Mouse (Mus musculus): ENCODE results near the gene Mif4gd. TPM values are rescaled to one million over a fixed set of nuclear protein-coding genes. Genes with fewer than 3 reads are reported as not detected.

The Mif4gd gene
- total and polyA plus RNA-seq, 3 experiments, result 42.0 to 62.9 TPM; not detected in 1

DNA sequence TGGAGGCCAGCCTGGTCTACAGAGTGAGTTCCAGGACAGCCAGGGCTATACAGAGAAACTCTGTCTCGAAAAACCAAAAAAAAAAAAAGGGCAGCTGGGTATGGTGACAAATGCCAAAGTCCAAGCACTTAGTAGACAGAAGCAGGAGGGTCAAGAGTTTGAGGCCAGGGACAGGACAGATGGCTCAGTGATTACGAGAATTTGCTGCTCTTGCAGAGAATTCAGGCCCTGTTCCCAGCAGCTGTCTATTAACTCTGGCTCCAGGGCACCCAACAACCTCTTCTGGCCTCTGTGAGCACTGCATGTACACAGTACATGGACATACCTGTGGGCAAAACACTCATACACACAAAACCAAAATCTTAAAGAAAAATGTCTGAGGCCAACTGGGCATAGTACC is 5.2 kb upstream of the Mif4gd start:
- Histone ChIP-seq H3K9me3 (replicated peaks; ENCODE audit: insufficient read depth, low read length) (no peaks in the 10 kb centered on the region), H3K9ac (ENCODE audit: control insufficient read depth, low read depth, low read length, poor library complexity, severe bottlenecking) (no peak overlapping the region), H3K4me1 (ENCODE audit: control insufficient read depth in 1 of 2, insufficient read depth in 2 of 2, low read length in 2 of 2) (peaks cover 0 to 6% of the 10 kb centered on the region in 2 experiments; a peak in 2 of 4 replicates), H3K36me3 (ENCODE audit: control insufficient read depth in 1 of 2, insufficient read depth in 2 of 2, low read length in 2 of 2) (peaks cover 0 to 5% of the 10 kb centered on the region in 2 experiments), H3K27me3 (ENCODE audit: control insufficient read depth in 1 of 2, insufficient read depth in 2 of 2, low read length in 2 of 2) (no peaks in the 10 kb centered on the region), H3K79me2 (ENCODE audit: control insufficient read depth, insufficient read depth, low read length, poor library complexity) (no peaks in the 10 kb centered on the region; the same call in 1 of the 2 replicates), H3K4me3 (ENCODE audit: control insufficient read depth in 1 of 2, insufficient read depth in 1 of 2, low read depth in 2 of 2, low read length in 2 of 2) (no peak overlapping the region), H3K27ac (ENCODE audit: control insufficient read depth, low read depth, low read length) (no peak overlapping the region)
- no peak for DNase-seq (ENCODE audit: low read depth, low spot score)
- no peak for TF ChIP-seq TAL1 (IDR thresholded peaks at IDR 0.05; ENCODE audit: low read length)
- no peak for TF ChIP-seq POLR2AphosphoS5 (IDR thresholded peaks at IDR 0.05; ENCODE audit: borderline replicate concordance, low read depth, low read length)
- no peak for TF ChIP-seq RCOR1 (IDR thresholded peaks at IDR 0.05; ENCODE audit: low read depth, low read length)
- TF ChIP-seq UBTF (IDR thresholded peaks at IDR 0.05; ENCODE audit: borderline replicate concordance, insufficient read depth, low read depth, low read length), result no peak
- TF ChIP-seq MYB (IDR thresholded peaks at IDR 0.05; ENCODE audit: low read depth, low read length), result no peak
- TF ChIP-seq USF1 (IDR thresholded peaks at IDR 0.05; ENCODE audit: low read depth, low read length), result no peak

- Histone ChIP-seq H3K36me3 (ENCODE audit: control insufficient read depth in 1 of 2, insufficient read depth in 2 of 2, low read length in 2 of 2) (peaks cover 0 to 5% of the 10 kb centered on the region in 2 experiments; a peak in 3 of 4 replicates), H3K9me3 (replicated peaks; ENCODE audit: insufficient read depth, low read length) (no peaks in the 10 kb centered on the region), H3K79me2 (ENCODE audit: control insufficient read depth, insufficient read depth, low read length, poor library complexity) (peaks cover 5% of the 10 kb centered on the region; the same call in 1 of the 2 replicates), H3K4me1 (ENCODE audit: control insufficient read depth in 1 of 2, insufficient read depth in 2 of 2, low read length in 2 of 2) (peaks cover 0 to 6% of the 10 kb centered on the region in 2 experiments; a peak in 2 of 4 replicates), H3K27ac (ENCODE audit: control insufficient read depth, low read depth, low read length) (no peak overlapping the region), H3K27me3 (ENCODE audit: control insufficient read depth in 1 of 2, insufficient read depth in 2 of 2, low read length in 2 of 2) (no peaks in the 10 kb centered on the region), H3K9ac (ENCODE audit: control insufficient read depth, low read depth, low read length, poor library complexity, severe bottlenecking) (no peak overlapping the region), H3K4me3 (ENCODE audit: control insufficient read depth in 1 of 2, insufficient read depth in 1 of 2, low read depth in 2 of 2, low read length in 2 of 2) (no peak overlapping the region)
- TF ChIP-seq EP300 (IDR thresholded peaks at IDR 0.05; ENCODE audit: low read depth in 1 of 2, low read length in 2 of 2) (no peak), MAZ (IDR thresholded peaks at IDR 0.05; ENCODE audit: low read depth, low read length) (no peak), CTCF (IDR thresholded peaks at IDR 0.05 in 2 of 3, conservative IDR thresholded peaks at IDR 0.05 in 1 of 3; ENCODE audit: control insufficient read depth in 1 of 3, insufficient read depth in 1 of 3, low read depth in 2 of 3, low read length in 3 of 3, poor library complexity in 1 of 3, severe bottlenecking in 1 of 3) (no peak), ETS1 (IDR thresholded peaks at IDR 0.05; ENCODE audit: low read depth, low read length) (no peak)
- DNase-seq (ENCODE audit: low read depth, low spot score), result no peak
These were observed 4.1 kb upstream of the Mif4gd start for GRCm38 (mm10) chr11:115616893-115617292.

DNA sequence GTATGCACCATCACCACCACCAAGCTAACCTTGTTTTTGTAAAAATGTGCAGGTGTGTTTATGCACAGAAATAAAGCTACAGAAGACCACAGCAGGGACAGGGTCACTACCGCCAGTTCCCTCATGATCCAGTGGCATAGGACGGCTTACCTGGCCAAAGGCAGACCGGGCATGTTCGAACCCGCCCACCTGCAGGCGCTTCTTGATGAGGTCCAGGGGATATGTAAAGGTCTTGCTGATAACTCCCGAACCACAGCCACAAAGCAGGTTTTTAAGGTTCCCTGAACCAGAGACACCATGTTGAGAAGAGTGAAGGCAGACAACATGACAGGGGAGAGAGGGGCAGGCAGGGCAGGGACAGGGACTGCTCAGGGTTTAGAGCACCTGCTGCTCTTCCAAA is 3.6 kb upstream of the Mif4gd start:
- Histone ChIP-seq H3K36me3 (ENCODE audit: control insufficient read depth in 1 of 2, insufficient read depth in 2 of 2, low read length in 2 of 2) (peaks cover 0 to 7% of the 10 kb centered on the region in 2 experiments; a peak in 3 of 4 replicates), H3K27ac (ENCODE audit: control insufficient read depth, low read depth, low read length) (no peak overlapping the region)

More for the DNA sequence above, 3.6 kb upstream of the Mif4gd start:
- Histone ChIP-seq H3K79me2 (ENCODE audit: control insufficient read depth, insufficient read depth, low read length, poor library complexity) (peaks cover 5% of the 10 kb centered on the region; the same call in 1 of the 2 replicates), H3K4me3 (ENCODE audit: control insufficient read depth in 1 of 2, insufficient read depth in 1 of 2, low read depth in 2 of 2, low read length in 2 of 2) (no peak overlapping the region), H3K9ac (ENCODE audit: control insufficient read depth, low read depth, low read length, poor library complexity, severe bottlenecking) (no peak overlapping the region), H3K4me1 (ENCODE audit: control insufficient read depth in 1 of 2, insufficient read depth in 2 of 2, low read length in 2 of 2) (peaks cover 3 to 10% of the 10 kb centered on the region in 2 experiments; a peak in 3 of 4 replicates), H3K9me3 (replicated peaks; ENCODE audit: insufficient read depth, low read length) (no peaks in the 10 kb centered on the region), H3K27me3 (ENCODE audit: control insufficient read depth in 1 of 2, insufficient read depth in 2 of 2, low read length in 2 of 2) (no peaks in the 10 kb centered on the region)
- TF ChIP-seq POLR2AphosphoS2 (IDR thresholded peaks at IDR 0.05; ENCODE audit: low read length) (no peak), UBTF (IDR thresholded peaks at IDR 0.05; ENCODE audit: borderline replicate concordance, insufficient read depth, low read depth, low read length) (no peak), MXI1 (IDR thresholded peaks at IDR 0.05; ENCODE audit: low read depth, low read length) (no peak), TBP (IDR thresholded peaks at IDR 0.05; ENCODE audit: low read depth, low read length) (no peak), CHD2 (IDR thresholded peaks at IDR 0.05; ENCODE audit: low read length) (no peak)
- no peak for DNase-seq (ENCODE audit: low read depth, low spot score)

Measured in MEL (cell line).